23 mouse cellular contexts compared by ENCODE assay signal in the genomic region with DNA sequence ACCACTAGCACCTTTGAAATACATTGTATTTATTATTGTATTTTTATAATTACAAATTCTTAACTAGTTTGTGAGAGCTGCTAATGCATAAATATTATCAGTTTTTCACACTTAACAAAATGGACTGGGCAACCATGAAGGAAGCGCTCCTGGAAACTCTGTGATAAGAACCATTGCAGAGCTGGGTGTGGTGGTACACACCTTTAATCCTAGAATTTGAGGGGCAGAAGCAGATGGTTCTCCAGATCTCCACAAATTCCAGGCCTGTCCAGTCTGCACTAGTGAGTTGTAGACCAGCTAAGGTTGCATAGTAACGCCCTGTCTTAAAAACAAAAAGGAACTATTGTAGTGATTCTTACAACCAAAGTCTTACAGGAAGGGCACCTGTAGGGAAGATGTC. TPM values are rescaled to one million over a fixed set of nuclear protein-coding genes. Genes with fewer than 3 reads are reported as not detected.
A peak's percentile ranks its signal among the peaks of the same experiment; 100 is the strongest.
DNase-seq lines count a peak whose midpoint lies in the region; ATAC-seq and TF ChIP-seq lines count a peak whose summit lies in the region.
"Had no signal": no experiment of that assay in that cellular context is flagged by ENCODE, and none has a peak within 500 bp of the region (broad histone marks: within the 10 kb centered on the region; RNA-seq: fewer than 3 reads in every experiment).

No protein-coding gene starts in this region.

- no peak for TF ChIP-seq EP300 in heart, adult 2 months (IDR thresholded peaks at IDR 0.05; ENCODE audit: insufficient read depth, low read depth, low read length)

- WGBS in heart, adult 2 months = 100% methylated on average over 2 of the region's 2 CpGs
- 85% methylated on average over 2 of the region's 2 CpGs for WGBS in liver, embryonic 11.5 days
- WGBS in liver, embryonic 15.5 days (ENCODE audit: insufficient replicate concordance) = 72% methylated on average over 2 of the region's 2 CpGs
- WGBS in neural tube, embryonic 15.5 days = 96% methylated on average over 2 of the region's 2 CpGs

- H3K4me3 ChIP-seq in heart, adult 2 months = no peak overlapping the region
- no peak overlapping the region for H3K4me3 ChIP-seq in liver, embryonic 11.5 days (ENCODE audit: low read depth, low read length)
- no peak overlapping the region for H3K4me3 ChIP-seq in liver, embryonic 15.5 days (replicated peaks)
- H3K4me3 ChIP-seq in neural tube, embryonic 15.5 days (replicated peaks) = no peak overlapping the region
- H3K4me3 ChIP-seq: embryonic facial prominence, embryonic 10.5 days; erythroblast, embryonic 14.5 days; forebrain, embryonic 15.5 days; heart, embryonic 10.5 days; hindbrain, embryonic 13.5 days had no signal

- H3K79me2 ChIP-seq in heart, adult 2 months (replicated peaks; ENCODE audit: control insufficient read depth, insufficient read depth, low read length) = no peaks in the 10 kb centered on the region

- H3K4me2 ChIP-seq in liver, embryonic 11.5 days = no peak overlapping the region
- H3K4me2 ChIP-seq in liver, embryonic 15.5 days = no peak overlapping the region
- no peak overlapping the region for H3K4me2 ChIP-seq in neural tube, embryonic 15.5 days
- H3K4me2 ChIP-seq: forebrain, embryonic 15.5 days; hindbrain, embryonic 13.5 days had no signal

- no peaks in the 10 kb centered on the region for H3K9me3 ChIP-seq in liver, embryonic 11.5 days (ENCODE audit: control insufficient read depth, low read length)
- H3K9me3 ChIP-seq in liver, embryonic 15.5 days (replicated peaks) = no peaks in the 10 kb centered on the region
- H3K9me3 ChIP-seq in neural tube, embryonic 15.5 days (replicated peaks) = no peaks in the 10 kb centered on the region
- H3K9me3 ChIP-seq: embryonic facial prominence, embryonic 10.5 days; forebrain, embryonic 15.5 days; G1E; heart, embryonic 10.5 days; hindbrain, embryonic 13.5 days had no signal

- no peaks in the 10 kb centered on the region for H3K27me3 ChIP-seq in heart, adult 2 months (ENCODE audit: control insufficient read depth, insufficient read depth, low read length)
- H3K27me3 ChIP-seq in liver, embryonic 11.5 days (replicated peaks; ENCODE audit: control insufficient read depth, insufficient read depth, low read length) = no peaks in the 10 kb centered on the region
- no peaks in the 10 kb centered on the region for H3K27me3 ChIP-seq in liver, embryonic 15.5 days
- H3K27me3 ChIP-seq in neural tube, embryonic 15.5 days (replicated peaks) = no peaks in the 10 kb centered on the region
- H3K27me3 ChIP-seq: forebrain, embryonic 15.5 days; hindbrain, embryonic 13.5 days had no signal

- no peak overlapping the region for H3K27ac ChIP-seq in heart, adult 2 months
- H3K27ac ChIP-seq in liver, embryonic 11.5 days (ENCODE audit: low read depth, low read length) = no peak overlapping the region
- H3K27ac ChIP-seq in liver, embryonic 15.5 days (replicated peaks) = no peak overlapping the region
- H3K27ac ChIP-seq in neural tube, embryonic 15.5 days (replicated peaks) = no peak overlapping the region
- H3K27ac ChIP-seq: embryonic facial prominence, embryonic 10.5 days; forebrain, embryonic 15.5 days; heart, embryonic 10.5 days; hindbrain, embryonic 13.5 days; hindbrain, postnatal 0 days had no signal

- intact Hi-C loops in heart, adult 2 months (cut with DNase I) = no loop called here

- H3K36me3 ChIP-seq in heart, adult 2 months (ENCODE audit: control insufficient read depth, insufficient read depth, low read length) = peaks cover 4% of the 10 kb centered on the region
- H3K36me3 ChIP-seq in liver, embryonic 11.5 days (ENCODE audit: control insufficient read depth, insufficient read depth, low read length) = peaks cover 19% of the 10 kb centered on the region
- H3K36me3 ChIP-seq in liver, embryonic 15.5 days (replicated peaks) = peaks cover 79% of the 10 kb centered on the region
- peaks cover 22% of the 10 kb centered on the region for H3K36me3 ChIP-seq in neural tube, embryonic 15.5 days

- no peak overlapping the region for H3K9ac ChIP-seq in heart, adult 2 months (ENCODE audit: low read depth, low read length)
- H3K9ac ChIP-seq in liver, embryonic 11.5 days (ENCODE audit: low read depth, low read length) = no peak overlapping the region
- H3K9ac ChIP-seq in liver, embryonic 15.5 days = no peak overlapping the region
- H3K9ac ChIP-seq in neural tube, embryonic 15.5 days (replicated peaks) = no peak overlapping the region
- H3K9ac ChIP-seq: forebrain, embryonic 15.5 days; hindbrain, embryonic 13.5 days had no signal

- DNase-seq in heart, adult 11 months = peak; percentile 53
- no peak for DNase-seq in heart, adult 2 months
- DNase-seq in liver, embryonic 11.5 days (ENCODE audit: low spot score) = no peak
- no peak for DNase-seq in frontal cortex, postnatal 10 days (ENCODE audit: low spot score in 2 of 2)
- DNase-seq in neural tube, embryonic 10.5 days (ENCODE audit: extremely low spot score, low spot score) = no peak
- DNase-seq: adrenal gland, adult 8-10 months; B cell, adult 2 months; cerebellum, adult 2 months; cerebellum, postnatal 10 days; gastrocnemius, postnatal 14 days; heart, postnatal 10 days; heart, postnatal 4 days had no signal

- peak; percentile 56; the same call in 1 of the 2 replicates for ATAC-seq in liver, embryonic 11.5 days (replicated peaks; ENCODE audit: low FRiP score)
- peak; percentile 72 for ATAC-seq in liver, embryonic 15.5 days (ENCODE audit: insufficient read depth)
- ATAC-seq in megakaryocyte-erythroid progenitor cell, adult 5-6 weeks (replicated peaks; ENCODE audit: low FRiP score, low TSS enrichment, poor library complexity, severe bottlenecking) = peak; percentile 71
- no peak for ATAC-seq in neural tube, embryonic 15.5 days (ENCODE audit: low FRiP score)
- ATAC-seq: CD4-positive, CD25-positive, alpha-beta regulatory T cell, adult 4 months; forebrain, embryonic 15.5 days; hindbrain, postnatal 0 days had no signal

- TF ChIP-seq CTCF in heart, adult 2 months (IDR thresholded peaks at IDR 0.05) = no peak

- H3K4me1 ChIP-seq in heart, adult 2 months (ENCODE audit: control insufficient read depth, insufficient read depth, low read length) = no peaks in the 10 kb centered on the region
- no peaks in the 10 kb centered on the region for H3K4me1 ChIP-seq in liver, embryonic 11.5 days (replicated peaks; ENCODE audit: control insufficient read depth, insufficient read depth, low read length)
- H3K4me1 ChIP-seq in liver, embryonic 15.5 days (replicated peaks) = peaks cover 7% of the 10 kb centered on the region
- H3K4me1 ChIP-seq in neural tube, embryonic 15.5 days = no peaks in the 10 kb centered on the region
- H3K4me1 ChIP-seq: embryonic facial prominence, embryonic 10.5 days; forebrain, embryonic 15.5 days; heart, embryonic 10.5 days; hindbrain, embryonic 13.5 days had no signal

- TF ChIP-seq POLR2A in heart, adult 2 months (IDR thresholded peaks at IDR 0.05; ENCODE audit: insufficient read depth, low read depth, low read length) = no peak

RNA-seq across cellular contexts. Expression of a gene that starts 14.2 kb away (rescaled TPM):
- 100 to 1,000 TPM; 222 to 248 TPM for total RNA-seq in heart, adult 2 months (2021)
- polyA plus RNA-seq in heart, adult 2 months (2012; rRNA removed) = 59.4 and 143 TPM in 2 replicates
- 39.5 and 51.2 TPM in 2 replicates for polyA plus RNA-seq in liver, embryonic 11.5 days (2014; fragmentation: Nextera tagmentation; extraction: Ambion mirVana)
- 22.4 and 23.7 TPM in 2 replicates for polyA plus RNA-seq in liver, embryonic 15.5 days (2015; fragmentation: Nextera tagmentation; extraction: Ambion mirVana)
- total RNA-seq in megakaryocyte-erythroid progenitor cell, adult 5-6 weeks (2014; fragmentation: Nextera tagmentation) = 35.1 and 43.9 TPM in 2 replicates
- total RNA-seq in megakaryocyte-erythroid progenitor cell, adult 5-6 weeks (2017) = 72.3 and 96.3 TPM in 2 replicates
- 15.8 and 18.2 TPM in 2 replicates for polyA plus RNA-seq in neural tube, embryonic 15.5 days (2015; fragmentation: Nextera tagmentation; extraction: Ambion mirVana)

RNA-seq across cellular contexts. Expression of a gene that starts 17.4 kb away (rescaled TPM):
- 10 to 100 TPM; 18.8 to 20.9 TPM for total RNA-seq in heart, adult 2 months (2021)
- 18.4 and 30.3 TPM in 2 replicates for polyA plus RNA-seq in heart, adult 2 months (2012; rRNA removed)
- 78.1 and 79.5 TPM in 2 replicates for polyA plus RNA-seq in liver, embryonic 11.5 days (2014; fragmentation: Nextera tagmentation; extraction: Ambion mirVana)
- 35.4 and 38.4 TPM in 2 replicates for polyA plus RNA-seq in liver, embryonic 15.5 days (2015; fragmentation: Nextera tagmentation; extraction: Ambion mirVana)
- total RNA-seq in megakaryocyte-erythroid progenitor cell, adult 5-6 weeks (2014; fragmentation: Nextera tagmentation) = 73.5 and 91.4 TPM in 2 replicates
- 61.7 and 63.0 TPM in 2 replicates for total RNA-seq in megakaryocyte-erythroid progenitor cell, adult 5-6 weeks (2017)
- polyA plus RNA-seq in neural tube, embryonic 15.5 days (2015; fragmentation: Nextera tagmentation; extraction: Ambion mirVana) = 60.6 and 61.2 TPM in 2 replicates
